Mouse (Mus musculus) retina, postnatal 7 days (tissue): Measurements from ENCODE around the gene Trpm5.
A peak's percentile ranks its signal among the peaks of the same experiment; 100 is the strongest.

ENCODE experiments used
- DNase-seq: peaks from one replicate; pipeline ENCODE4 v3.0.0-alpha.2; 2012; ENCODE audit warnings: low read depth, low spot score

Trpm5 gene

GRCm38 (mm10) chr7:143094592-143095553, at the start of gene Trpm5:
Trpm5 (minus strand) TSS chr7:143094642.
- DNase-seq = peak; percentile 23

DNA sequence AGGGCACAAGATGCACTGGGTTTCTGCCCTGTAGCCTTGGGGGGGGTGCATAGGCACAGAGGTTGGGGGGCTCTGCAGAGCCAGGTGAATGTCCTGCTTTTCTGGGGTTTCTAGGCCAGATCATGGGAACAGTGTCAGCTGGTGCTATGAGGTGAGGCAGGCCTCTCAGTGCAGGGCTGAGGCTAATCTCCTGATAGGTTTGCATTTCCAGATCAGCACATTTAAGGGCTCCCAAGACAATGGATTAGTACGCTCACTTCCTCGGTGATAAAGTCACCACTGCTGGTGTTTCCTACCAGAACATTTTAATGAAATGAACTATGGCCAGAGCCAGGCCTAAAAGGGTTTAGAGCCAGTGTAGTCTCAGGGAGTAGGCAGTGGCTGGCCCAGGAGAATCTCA, 48.2 kb upstream of the Trpm5 start:
- DNase-seq = no peak

GRCm38 (mm10) chr7:143139932-143140331, 45.5 kb upstream of the Trpm5 start:
- DNase-seq = no peak

DNA sequence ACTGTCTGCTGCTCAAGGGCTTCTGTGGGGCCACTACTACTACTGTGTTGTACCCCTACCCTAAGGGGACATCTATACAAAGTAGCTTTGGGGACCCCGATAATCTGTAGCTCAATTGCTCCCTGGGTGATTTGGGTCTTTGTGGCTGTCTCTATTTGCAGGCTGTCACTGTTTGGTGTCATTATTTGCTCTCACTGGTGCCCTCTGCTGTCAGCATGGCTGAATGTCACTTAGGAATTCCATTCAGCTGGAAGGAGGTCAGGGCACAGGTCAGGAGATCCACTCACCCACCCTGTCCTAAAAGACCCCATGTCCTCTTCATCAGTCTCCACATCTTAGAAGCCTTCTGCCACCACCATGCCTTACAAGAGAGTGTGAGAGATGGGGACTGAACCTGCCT, 44.3 kb upstream of the Trpm5 start:
- DNase-seq = peak; percentile 47

DNA sequence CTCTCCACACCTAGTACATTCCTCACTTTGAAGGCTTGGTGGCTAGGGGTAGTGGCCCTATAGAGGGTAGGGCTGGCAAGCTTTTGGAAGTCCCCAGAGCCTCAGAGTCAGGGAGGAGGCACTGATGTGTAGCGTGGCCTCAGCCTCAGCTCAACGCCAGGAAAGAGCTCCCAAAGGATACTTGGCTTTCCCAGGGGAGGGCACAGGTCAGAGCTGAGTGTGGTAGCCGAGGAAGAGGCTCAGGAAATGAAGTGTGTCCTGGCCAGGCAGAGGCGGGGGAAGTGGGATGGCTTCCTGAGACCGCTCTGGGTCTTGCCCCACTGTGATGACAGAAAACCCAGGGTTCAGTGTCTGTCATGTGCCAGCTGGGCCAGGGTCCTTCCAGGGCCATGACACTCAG, 42.1 kb upstream of the Trpm5 start:
- DNase-seq = no peak

DNA sequence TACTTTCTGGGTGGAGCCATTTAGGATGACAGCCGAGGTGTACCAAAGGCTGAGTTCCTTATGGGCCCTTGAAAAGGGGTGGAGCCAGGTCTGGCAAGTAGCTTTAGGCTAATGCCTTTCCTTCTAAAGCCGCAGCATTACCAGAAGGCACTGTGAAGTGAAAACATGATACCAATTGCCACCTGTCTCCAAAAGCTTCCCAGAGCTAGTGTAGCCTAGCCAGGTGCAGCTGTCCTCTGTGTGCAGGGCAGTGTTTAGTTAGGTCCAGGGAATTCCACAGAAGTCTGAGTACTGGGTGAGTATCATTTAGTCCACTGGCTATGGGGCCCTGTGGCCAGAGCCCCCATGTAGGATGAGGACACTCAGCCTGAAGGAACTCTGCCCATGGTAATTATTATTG, 41.7 kb upstream of the Trpm5 start:
- no peak for DNase-seq

- DNase-seq = no peak
These were observed 38.4 kb upstream of the Trpm5 start for GRCm38 (mm10) chr7:143132815-143133214.

DNA sequence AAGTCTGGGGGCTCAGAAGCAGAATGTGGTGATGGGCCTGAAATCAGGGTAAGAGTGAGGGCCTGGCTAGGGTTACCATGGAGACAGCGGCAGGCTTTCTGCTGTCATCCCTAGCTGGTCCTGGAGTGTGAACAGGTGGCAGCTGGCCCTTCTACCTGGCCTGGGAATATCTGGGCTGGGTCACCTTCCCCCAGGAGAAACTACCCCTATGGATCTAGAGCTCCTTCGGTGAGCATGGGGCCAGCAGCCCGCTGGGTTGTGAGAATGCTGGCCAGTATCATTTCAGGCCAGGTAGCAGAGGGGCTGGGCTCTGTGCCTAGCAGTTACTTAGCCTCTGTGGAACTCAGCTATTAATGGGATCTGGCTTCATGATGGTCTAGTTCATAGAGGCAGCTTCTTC, 30.5 kb upstream of the Trpm5 start:
- DNase-seq = no peak

DNA sequence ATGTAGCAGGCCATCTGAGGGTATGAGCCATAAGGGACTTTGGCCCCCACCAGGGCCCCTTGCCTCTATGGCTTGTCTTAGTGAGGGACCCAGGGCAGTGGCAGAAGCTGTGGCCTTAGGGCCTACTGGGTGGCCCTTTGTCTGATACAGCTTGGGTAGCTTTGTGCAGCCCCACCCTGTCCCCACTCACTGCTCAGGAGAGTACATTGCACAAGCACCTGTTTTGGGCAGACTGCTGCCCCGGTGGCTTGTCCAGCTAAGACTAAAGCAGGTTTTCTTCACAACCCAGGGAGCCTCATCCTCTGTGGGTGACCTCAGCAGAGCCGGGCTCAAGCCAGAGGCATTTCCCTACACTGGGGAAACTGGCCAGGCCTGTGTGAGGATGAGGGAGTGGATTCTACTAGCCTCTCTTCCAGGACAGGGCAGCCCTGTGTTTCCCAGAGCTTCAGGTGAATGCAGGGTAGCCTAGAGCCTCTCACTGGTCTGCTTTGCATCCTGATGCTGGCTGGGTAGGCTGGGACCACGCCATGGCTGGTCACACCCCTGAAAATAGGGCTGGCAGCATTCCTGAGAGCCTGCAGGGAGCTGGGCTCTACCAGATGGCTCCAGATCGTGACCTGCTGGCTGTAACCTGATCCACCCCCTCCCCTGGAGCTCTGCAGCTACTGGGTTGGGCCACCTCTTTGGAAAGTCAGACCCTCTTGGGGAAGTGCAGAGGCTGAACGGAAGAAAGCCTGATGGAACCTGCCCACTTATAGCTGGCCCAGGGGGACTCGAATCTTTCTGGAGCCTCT, 29.6 kb upstream of the Trpm5 start:
- no peak for DNase-seq

- DNase-seq = no peak
These were observed 27.7 kb upstream of the Trpm5 start for GRCm38 (mm10) chr7:143122191-143122590.

DNA sequence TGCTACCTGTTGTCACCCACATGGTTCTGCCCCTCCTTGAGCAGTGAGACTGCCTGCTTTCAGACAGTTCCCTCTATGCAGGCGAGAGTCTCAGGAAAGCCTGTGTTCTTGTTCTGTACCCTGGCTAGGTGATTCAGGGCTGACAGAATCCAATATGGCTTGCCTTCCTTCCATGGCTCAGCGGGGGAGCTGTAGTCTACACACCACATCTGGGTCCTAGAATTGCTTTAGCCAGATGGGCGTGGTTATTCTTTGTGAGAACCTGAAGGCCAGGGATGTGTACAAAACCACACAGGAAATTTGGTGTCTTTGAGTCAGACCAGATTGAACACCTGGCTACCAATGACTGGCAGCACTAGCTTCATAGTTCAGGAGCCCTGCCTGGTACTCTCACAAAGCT, 25.4 kb upstream of the Trpm5 start:
- no peak for DNase-seq

DNA sequence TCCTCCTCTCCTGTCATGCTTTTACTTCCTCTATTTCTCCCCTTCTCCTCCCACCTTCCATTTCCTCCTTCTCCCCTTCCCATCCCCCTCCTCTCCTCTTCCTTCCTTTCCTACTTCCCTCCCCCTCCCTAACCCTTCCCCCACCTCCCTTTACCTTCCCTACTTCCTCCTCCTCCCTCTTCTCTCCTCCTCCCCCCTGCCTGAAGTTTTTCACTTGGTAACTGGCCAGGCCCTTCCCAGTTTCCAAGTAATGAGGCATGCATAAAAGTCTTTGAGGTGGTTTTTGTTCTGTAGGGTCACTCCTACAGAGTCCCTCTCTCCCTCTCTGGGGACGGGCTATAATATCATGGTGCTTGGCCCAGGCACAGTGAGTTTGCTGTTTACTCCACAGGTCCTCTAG, 25.0 kb upstream of the Trpm5 start:
- no peak for DNase-seq

DNA sequence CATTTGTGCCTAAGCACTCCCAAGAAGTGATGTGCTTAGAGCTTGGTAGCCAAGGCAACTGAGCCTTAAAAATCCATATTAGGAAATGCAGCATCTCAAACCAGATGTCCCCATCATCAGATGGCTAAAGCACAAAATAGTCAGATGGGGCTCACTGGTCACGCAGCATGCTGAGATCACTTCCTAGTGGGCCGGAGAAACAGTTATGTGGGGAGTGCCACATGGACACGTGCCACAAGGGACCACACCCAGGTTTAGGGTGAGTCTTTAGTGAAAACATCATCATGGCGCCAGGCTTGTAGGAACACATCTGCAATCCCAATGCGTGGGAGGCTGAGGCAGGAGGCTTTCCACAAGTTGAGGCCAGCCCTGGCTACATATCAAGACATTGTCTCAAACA, 22.1 kb upstream of the Trpm5 start:
- DNase-seq = no peak

GRCm38 (mm10) chr7:143114773-143115172, 20.3 kb upstream of the Trpm5 start:
- DNase-seq = no peak

- DNase-seq = no peak
These were observed 18.0 kb upstream of the Trpm5 start for GRCm38 (mm10) chr7:143112395-143112794.

- no peak for DNase-seq
These were observed 17.3 kb upstream of the Trpm5 start for GRCm38 (mm10) chr7:143111719-143112118.

DNA sequence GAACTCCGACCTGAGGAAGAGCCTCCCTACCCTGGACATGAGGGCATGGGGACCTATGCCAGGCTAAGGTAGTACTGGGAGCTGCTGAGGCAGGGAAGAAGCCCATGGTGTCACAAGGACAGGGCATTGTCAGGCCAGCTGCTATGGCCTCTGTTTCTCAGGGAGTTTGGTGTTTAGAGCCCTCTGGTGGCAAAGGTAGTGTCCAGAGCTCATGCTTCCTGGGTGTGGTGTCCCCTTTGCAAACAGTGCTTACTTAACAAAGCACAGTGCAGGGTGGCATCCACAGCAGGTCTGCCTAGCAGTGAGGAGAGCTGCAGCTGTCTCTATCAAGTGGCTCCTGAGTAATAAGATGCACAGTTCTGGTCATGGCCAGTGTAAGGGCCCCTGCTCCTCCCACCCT, 16.4 kb upstream of the Trpm5 start:
- DNase-seq = no peak

- no peak for DNase-seq
These were observed 15.3 kb upstream of the Trpm5 start for GRCm38 (mm10) chr7:143109696-143110095.

DNA sequence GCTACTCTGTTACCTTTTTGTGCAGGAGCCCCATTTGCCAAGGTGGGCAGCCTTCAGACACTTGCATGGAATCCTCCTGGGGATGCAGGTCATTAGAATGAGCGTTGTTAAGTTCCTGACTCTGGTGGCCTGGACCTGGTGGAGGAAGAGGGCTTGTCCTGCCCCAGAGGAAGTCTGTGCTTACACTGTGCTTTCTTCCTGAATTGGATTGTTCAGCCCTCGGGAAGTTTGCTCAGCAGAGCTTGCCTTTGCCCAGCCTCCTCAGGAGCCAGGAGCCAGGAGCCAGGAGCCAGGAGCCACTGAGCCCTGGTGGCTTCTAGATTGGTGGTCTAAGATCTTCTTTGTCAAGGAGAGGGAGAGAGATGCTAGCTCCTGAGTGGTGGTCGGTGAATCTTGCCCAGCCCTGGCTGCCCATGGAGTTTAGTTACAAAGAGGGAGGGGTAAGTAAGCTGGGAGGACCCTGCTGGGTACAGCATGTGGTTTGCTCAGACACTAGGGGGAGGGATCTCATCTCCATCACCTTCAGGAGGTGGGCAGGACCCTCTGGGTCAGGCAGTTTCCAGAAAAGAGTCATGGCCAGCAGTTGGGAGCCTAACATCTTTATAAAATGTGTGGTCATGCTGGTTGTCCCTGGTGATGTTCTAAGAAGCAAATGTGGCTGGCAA, 14.7 kb upstream of the Trpm5 start:
- no peak for DNase-seq

- no peak for DNase-seq
These were observed 13.8 kb upstream of the Trpm5 start for GRCm38 (mm10) chr7:143108200-143108599.

GRCm38 (mm10) chr7:143106672-143107465, 12.4 kb upstream of the Trpm5 start:
- DNase-seq = no peak
